13 mouse cellular contexts compared by ENCODE assay signal in genomic region chr8:108894287-108894686, GRCm38 (mm10).
DNase-seq lines count a peak whose midpoint lies in the region; ATAC-seq and TF ChIP-seq lines count a peak whose summit lies in the region.
"Had no signal": no experiment of that assay in that cellular context is flagged by ENCODE, and none has a peak within 500 bp of the region (broad histone marks: within the 10 kb centered on the region; RNA-seq: fewer than 3 reads in every experiment).

No protein-coding gene starts in this region.

- H3K4me2 ChIP-seq in heart, postnatal 0 days (ENCODE audit: low read depth, low read length): no peak overlapping the region
- H3K4me2 ChIP-seq in kidney, embryonic 14.5 days (replicated peaks; ENCODE audit: low read depth, low read length): no peak overlapping the region

- DNase-seq in kidney, adult 2 months: peak; percentile 47
- DNase-seq in kidney, adult 11 months: no peak
- peak; percentile 51 for DNase-seq in heart, postnatal 0 days (ENCODE audit: low spot score)
- DNase-seq in lung, postnatal 14 days: peak; percentile 55
- DNase-seq in ovary, adult 18-20 months (ENCODE audit: low spot score): no peak
- DNase-seq in urinary bladder, postnatal 14 days (ENCODE audit: low spot score): no peak
- DNase-seq: adrenal gland, adult 8-10 months; cerebellum, postnatal 25 days; thymus, adult 2 months had no signal

- TF ChIP-seq CTCF in kidney, adult 2 months (conservative IDR thresholded peaks at IDR 0.05; ENCODE audit: insufficient read depth, insufficient read length, low read depth, low read length): no peak
- no peak for TF ChIP-seq CTCF in heart, postnatal 0 days (IDR thresholded peaks at IDR 0.05; ENCODE audit: low read depth)

- no peaks in the 10 kb centered on the region for H3K36me3 ChIP-seq in kidney, adult 2 months (ENCODE audit: control insufficient read depth, insufficient read depth, low read length)
- H3K36me3 ChIP-seq in heart, postnatal 0 days (replicated peaks; ENCODE audit: control insufficient read depth, insufficient read depth, low read length): no peaks in the 10 kb centered on the region
- no peaks in the 10 kb centered on the region for H3K36me3 ChIP-seq in kidney, embryonic 14.5 days (ENCODE audit: control insufficient read depth, insufficient read depth, low read length)

- no peak overlapping the region for H3K9ac ChIP-seq in heart, postnatal 0 days (replicated peaks; ENCODE audit: low read depth, low read length)
- H3K9ac ChIP-seq in kidney, embryonic 14.5 days (ENCODE audit: low read depth, low read length): no peak overlapping the region

- TF ChIP-seq POLR2A in kidney, adult 2 months (IDR thresholded peaks at IDR 0.05; ENCODE audit: low read depth, low read length): no peak

- ATAC-seq in heart, postnatal 0 days (ENCODE audit: insufficient read depth, low read depth): peak; percentile 22; the same call in 1 of the 2 replicates
- ATAC-seq in kidney, embryonic 14.5 days (ENCODE audit: low FRiP score, low TSS enrichment): no peak

- no peaks in the 10 kb centered on the region for H3K9me3 ChIP-seq in heart, postnatal 0 days (replicated peaks; ENCODE audit: control insufficient read depth, low read length)
- H3K9me3 ChIP-seq in kidney, embryonic 14.5 days (ENCODE audit: control insufficient read depth, low read length): no peaks in the 10 kb centered on the region
- H3K9me3 ChIP-seq: hindbrain, embryonic 10.5 days had no signal

- H3K4me1 ChIP-seq in kidney, adult 2 months (ENCODE audit: control insufficient read depth, insufficient read depth, low read length): no peaks in the 10 kb centered on the region
- H3K4me1 ChIP-seq in heart, postnatal 0 days (ENCODE audit: control insufficient read depth, insufficient read depth): peaks cover 27% of the 10 kb centered on the region
- H3K4me1 ChIP-seq in kidney, embryonic 14.5 days (ENCODE audit: control insufficient read depth, insufficient read depth, low read length): peaks cover 33% of the 10 kb centered on the region

- H3K27me3 ChIP-seq in kidney, adult 2 months (replicated peaks; ENCODE audit: control insufficient read depth, insufficient read depth, low read length): no peaks in the 10 kb centered on the region
- no peaks in the 10 kb centered on the region for H3K27me3 ChIP-seq in heart, postnatal 0 days (ENCODE audit: control insufficient read depth, insufficient read depth, low read length)
- H3K27me3 ChIP-seq in kidney, embryonic 14.5 days (ENCODE audit: control insufficient read depth, insufficient read depth, low read length): no peaks in the 10 kb centered on the region

- peak overlapping the region; percentile 16; the same call in 1 of the 2 replicates for H3K27ac ChIP-seq in kidney, adult 2 months (ENCODE audit: insufficient read depth, low read depth, low read length)
- H3K27ac ChIP-seq in heart, postnatal 0 days (ENCODE audit: low read depth): peak overlapping the region; percentile 56
- H3K27ac ChIP-seq in kidney, embryonic 14.5 days (ENCODE audit: low read depth, low read length): peak overlapping the region; percentile 75; the same call in 1 of the 2 replicates
- H3K27ac ChIP-seq: hindbrain, embryonic 10.5 days; layer of hippocampus, adult 2 months; macrophage had no signal

- no peak overlapping the region for H3K4me3 ChIP-seq in kidney, adult 2 months (ENCODE audit: insufficient read depth, low read depth, low read length)
- no peak overlapping the region for H3K4me3 ChIP-seq in heart, postnatal 0 days (ENCODE audit: low read depth, low read length)
- H3K4me3 ChIP-seq in kidney, embryonic 14.5 days (ENCODE audit: low read length): no peak overlapping the region
- H3K4me3 ChIP-seq: hindbrain, embryonic 10.5 days; layer of hippocampus, adult 2 months had no signal

- TF ChIP-seq EP300 in heart, postnatal 0 days (IDR thresholded peaks at IDR 0.05; ENCODE audit: low read depth): no peak

- 52% methylated on average over 10 of the region's 10 CpGs for WGBS in kidney, adult 2 months
- 11% methylated on average over 10 of the region's 10 CpGs for WGBS in heart, postnatal 0 days
- 20% methylated on average over 10 of the region's 10 CpGs for WGBS in kidney, embryonic 14.5 days

Comparison
In these comparisons a context has a peak if more than half of its experiments do, and no peak if none do; other contexts are left out.
1. DNase-seq: peak in kidney, adult 2 months (single experiment), heart, postnatal 0 days (single experiment) and lung, postnatal 14 days (single experiment); none in kidney, adult 11 months (single experiment), ovary, adult 18-20 months (single experiment) and urinary bladder, postnatal 14 days (single experiment).
2. H3K27ac ChIP-seq: peak in every context shown above with its lines; median percentile 75 in kidney, embryonic 14.5 days; 56 in heart, postnatal 0 days; 16 in kidney, adult 2 months.